Mouse (Mus musculus): Measurements from ENCODE around the gene Napsa. TPM values are rescaled to one million over a fixed set of nuclear protein-coding genes. Genes with fewer than 3 reads are reported as not detected.

Napsa gene
- polyA plus RNA-seq, 1 experiment from 2014 or later: 832 TPM

DNA sequence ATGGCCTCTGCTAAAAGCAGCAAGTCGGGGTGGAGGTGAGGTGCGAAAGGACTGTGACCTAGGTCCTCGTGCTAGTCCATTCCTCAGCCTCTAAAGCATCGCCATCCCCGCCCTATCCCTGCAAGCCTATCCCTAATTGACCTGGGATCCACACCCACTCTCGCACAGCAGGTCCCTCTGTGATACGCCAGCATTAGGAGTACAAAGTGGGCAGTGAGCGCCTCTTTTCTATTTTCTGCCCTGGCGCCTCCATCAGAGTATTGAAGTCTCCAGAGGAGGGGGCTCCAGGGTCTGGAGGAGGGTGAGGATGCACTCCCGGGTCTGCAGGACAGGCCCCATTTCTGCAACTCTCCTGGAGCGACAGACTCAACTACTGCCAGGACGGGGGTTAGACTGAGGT is 16.2 kb downstream of the Napsa start:
- Histone ChIP-seq H3K9me3 (ENCODE audit: low read length) (no peaks in the 10 kb centered on the region), H3K9ac (replicated peaks; ENCODE audit: low read depth) (no peak overlapping the region), H3K36me3 (ENCODE audit: insufficient read depth, low read length) (no peaks in the 10 kb centered on the region), H3K4me2 (replicated peaks; ENCODE audit: low read depth, low read length) (peak overlapping the region; percentile 65), H3K4me3 (ENCODE audit: low read depth, low read length) (peak overlapping the region; percentile 37; the same call in 1 of the 2 replicates), H3K27ac (ENCODE audit: low read length) (peak overlapping the region; percentile 26; the same call in 1 of the 2 replicates), H3K4me1 (ENCODE audit: insufficient read depth, low read depth, low read length) (0 out of 2 replicates have a peak, but pooled peaks cover 13% of the 10 kb centered on the region), H3K27me3 (replicated peaks; ENCODE audit: insufficient read depth, low read length) (peaks cover 8% of the 10 kb centered on the region; the same call in 1 of the 2 replicates)
- WGBS: 8% methylated on average over 12 of the region's 12 CpGs
- DNase-seq (ENCODE audit: low spot score): no peak
- TF ChIP-seq CTCF (IDR thresholded peaks at IDR 0.05) (no peak), EP300 (IDR thresholded peaks at IDR 0.05) (no peak)
- ATAC-seq: no peak

DNA sequence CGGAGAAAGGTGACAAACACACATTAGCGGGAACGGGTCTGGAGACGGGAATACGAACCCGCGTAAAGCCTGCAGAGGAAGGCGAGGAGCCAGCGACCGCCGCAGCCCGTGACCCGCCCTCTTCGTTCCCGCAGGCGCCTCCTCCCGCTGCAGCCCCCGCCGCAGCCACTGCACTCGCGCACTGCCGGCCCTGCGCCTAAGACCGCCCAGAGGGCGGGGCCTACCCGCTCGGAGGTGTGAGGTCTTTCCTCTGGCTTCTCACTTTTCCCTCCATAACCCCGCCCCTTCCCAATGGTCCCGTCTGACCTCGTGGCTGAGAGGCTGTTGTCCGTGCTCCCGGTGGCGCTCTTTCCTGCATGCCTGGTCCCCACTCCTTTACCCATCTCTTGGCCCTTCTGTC is 17.0 kb downstream of the Napsa start:
- DNase-seq (ENCODE audit: low spot score): peak; percentile 92

DNA sequence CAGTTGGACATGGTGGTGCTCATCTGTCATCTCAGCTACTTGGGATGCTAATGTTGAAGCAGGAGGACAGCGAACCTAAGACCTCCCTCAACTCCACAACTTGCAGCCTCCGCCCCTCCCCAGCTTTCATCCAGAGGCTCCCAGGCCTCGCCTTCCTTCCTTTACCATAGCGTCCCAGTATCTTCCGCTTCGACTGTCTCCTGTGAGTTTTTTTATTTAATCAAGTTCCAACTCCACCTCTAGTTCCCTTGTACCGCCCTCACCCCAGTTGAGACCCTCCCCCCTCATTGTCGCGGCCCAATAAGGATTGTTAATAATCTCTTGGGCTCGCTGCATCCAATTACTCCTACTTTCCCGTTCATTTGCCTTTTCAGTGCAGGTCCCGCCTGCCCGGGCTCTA is 17.8 kb downstream of the Napsa start:
- peaks cover 8% of the 10 kb centered on the region; the same call in 1 of the 2 replicates for H3K27me3 ChIP-seq (replicated peaks; ENCODE audit: insufficient read depth, low read length)
- no peaks in the 10 kb centered on the region for H3K36me3 ChIP-seq (ENCODE audit: insufficient read depth, low read length)
- 0 out of 2 replicates have a peak, but pooled peaks cover 13% of the 10 kb centered on the region for H3K4me1 ChIP-seq (ENCODE audit: insufficient read depth, low read depth, low read length)
- H3K9me3 ChIP-seq (ENCODE audit: low read length): no peaks in the 10 kb centered on the region
- ATAC-seq: no peak
- H3K9ac ChIP-seq (replicated peaks; ENCODE audit: low read depth): no peak overlapping the region
- WGBS: 3% methylated on average over 13 of the region's 13 CpGs
- peak overlapping the region; percentile 97 for H3K4me2 ChIP-seq (replicated peaks; ENCODE audit: low read depth, low read length)
- H3K27ac ChIP-seq (ENCODE audit: low read length): no peak overlapping the region
- DNase-seq (ENCODE audit: low spot score): no peak
- TF ChIP-seq EP300 (IDR thresholded peaks at IDR 0.05): no peak
- TF ChIP-seq CTCF (IDR thresholded peaks at IDR 0.05): no peak
- no peak overlapping the region for H3K4me3 ChIP-seq (ENCODE audit: low read depth, low read length)

More for the DNA sequence above, 17.0 kb downstream of the Napsa start:
- Histone ChIP-seq H3K36me3 (ENCODE audit: insufficient read depth, low read length) (no peaks in the 10 kb centered on the region), H3K9me3 (ENCODE audit: low read length) (no peaks in the 10 kb centered on the region), H3K4me3 (ENCODE audit: low read depth, low read length) (peak overlapping the region; percentile 37), H3K4me2 (replicated peaks; ENCODE audit: low read depth, low read length) (peak overlapping the region; percentile 65), H3K27me3 (replicated peaks; ENCODE audit: insufficient read depth, low read length) (peaks cover 8% of the 10 kb centered on the region; the same call in 1 of the 2 replicates), H3K27ac (ENCODE audit: low read length) (peak overlapping the region; percentile 26; the same call in 1 of the 2 replicates), H3K4me1 (ENCODE audit: insufficient read depth, low read depth, low read length) (0 out of 2 replicates have a peak, but pooled peaks cover 13% of the 10 kb centered on the region), H3K9ac (replicated peaks; ENCODE audit: low read depth) (0 out of 2 replicates have a peak overlapping the region, but pooled peaks have one; percentile 8)
- TF ChIP-seq CTCF (IDR thresholded peaks at IDR 0.05) (peak; percentile 24; the same call in 1 of the 2 replicates), EP300 (IDR thresholded peaks at IDR 0.05) (no peak)
- WGBS: under 1% methylated on average over 33 of the region's 33 CpGs
- ATAC-seq: peak; percentile 63

DNA sequence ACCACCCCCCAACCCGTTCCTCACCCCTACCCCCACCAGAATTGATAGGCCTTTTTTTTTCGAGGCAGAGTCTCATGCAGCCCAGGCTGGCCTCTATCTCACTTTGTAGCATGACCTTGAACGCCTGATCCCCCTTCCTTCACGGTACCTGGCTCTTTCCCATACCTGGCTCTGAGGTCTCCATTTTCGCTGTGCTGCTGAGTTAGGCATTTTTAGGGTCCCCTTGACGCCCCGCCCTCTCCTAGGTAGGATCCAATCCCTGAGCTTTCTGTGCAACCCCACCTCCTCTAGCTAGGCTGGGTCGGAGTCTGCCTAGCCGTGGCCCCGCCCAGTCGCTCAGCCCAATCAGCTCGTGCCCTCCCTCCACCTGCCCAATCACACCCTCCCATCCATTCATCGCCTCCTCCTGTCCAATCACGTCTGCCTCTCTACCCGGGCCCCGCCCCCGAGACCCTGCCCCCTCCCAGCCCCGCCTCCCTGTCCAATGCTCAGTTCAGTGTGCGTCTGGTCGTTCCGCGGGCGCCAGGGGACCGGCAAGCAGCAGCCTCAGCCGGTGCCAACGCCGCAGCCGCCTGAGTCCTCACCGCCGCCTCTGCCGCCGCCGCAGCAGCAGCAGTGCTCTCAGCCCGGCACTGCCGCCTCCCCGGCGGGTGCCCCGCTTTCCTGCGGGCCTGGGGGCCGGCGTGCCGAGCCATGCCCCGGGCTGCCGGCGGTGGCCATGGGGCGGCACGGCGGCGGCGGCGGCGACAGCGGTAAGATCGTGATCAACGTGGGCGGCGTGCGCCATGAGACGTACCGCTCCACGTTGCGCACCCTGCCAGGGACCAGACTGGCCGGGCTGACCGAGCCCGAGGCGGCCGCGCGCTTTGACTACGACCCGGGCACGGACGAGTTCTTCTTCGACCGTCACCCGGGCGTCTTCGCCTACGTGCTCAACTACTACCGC is 18.5 kb downstream of the Napsa start, which contains the start of gene Kcnc3:
TSS of gene Kcnc3 (plus strand) at position 263 of the 946 bp plus-strand sequence.
- H3K9me3 ChIP-seq (ENCODE audit: low read length): no peaks in the 10 kb centered on the region
- H3K9ac ChIP-seq (replicated peaks; ENCODE audit: low read depth): peak within 1 kb of the TSS; percentile 26; the same call in 1 of the 2 replicates
- peak within 1 kb of the TSS; percentile 97 for H3K4me2 ChIP-seq (replicated peaks; ENCODE audit: low read depth, low read length)
- 0 out of 2 replicates have a peak, but pooled peaks cover 13% of the 10 kb centered on the region for H3K4me1 ChIP-seq (ENCODE audit: insufficient read depth, low read depth, low read length)
- ATAC-seq (peak; percentile 93), DNase-seq (ENCODE audit: low spot score) (peak; percentile 98)
- 3% methylated on average over 72 of the region's 80 CpGs for WGBS
- no peaks in the 10 kb centered on the region for H3K36me3 ChIP-seq (ENCODE audit: insufficient read depth, low read length)
- 0 out of 2 replicates have a peak within 1 kb of the TSS, but pooled peaks have one; percentile 26 for H3K27ac ChIP-seq (ENCODE audit: low read length)
- no peak for TF ChIP-seq CTCF (IDR thresholded peaks at IDR 0.05)
- no peak for TF ChIP-seq EP300 (IDR thresholded peaks at IDR 0.05)
- H3K27me3 ChIP-seq (replicated peaks; ENCODE audit: insufficient read depth, low read length): peaks cover 8% of the 10 kb centered on the region; the same call in 1 of the 2 replicates
- peak within 1 kb of the TSS; percentile 54 for H3K4me3 ChIP-seq (ENCODE audit: low read depth, low read length)

DNA sequence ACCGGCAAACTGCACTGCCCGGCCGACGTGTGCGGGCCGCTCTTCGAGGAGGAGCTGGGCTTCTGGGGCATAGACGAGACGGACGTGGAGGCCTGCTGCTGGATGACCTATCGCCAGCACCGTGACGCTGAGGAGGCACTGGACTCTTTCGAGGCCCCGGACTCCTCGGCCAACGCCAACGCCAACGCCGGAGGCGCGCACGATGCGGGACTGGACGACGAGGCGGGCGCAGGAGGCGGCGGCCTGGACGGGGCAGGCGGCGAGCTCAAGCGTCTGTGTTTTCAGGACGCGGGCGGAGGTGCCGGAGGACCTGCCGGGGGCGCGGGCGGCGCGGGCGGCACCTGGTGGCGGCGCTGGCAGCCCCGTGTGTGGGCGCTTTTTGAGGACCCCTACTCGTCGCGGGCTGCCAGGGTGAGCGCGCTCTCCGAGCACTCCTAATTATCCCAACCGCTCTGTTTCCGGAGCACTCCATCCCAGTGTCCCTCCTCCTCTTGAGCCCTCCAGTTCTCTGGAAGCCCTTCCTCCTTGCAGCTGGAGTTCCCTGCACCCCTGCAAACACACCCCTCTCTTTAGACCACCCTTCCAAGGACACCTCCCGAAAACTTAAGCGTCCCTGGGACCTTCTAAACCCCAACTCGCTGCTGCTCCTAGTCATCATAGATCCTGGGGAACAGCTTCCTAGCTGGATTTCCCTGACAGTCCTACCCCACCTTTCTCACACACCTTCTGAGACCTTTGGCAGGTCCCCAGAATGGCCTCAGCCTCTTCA is 19.4 kb downstream of the Napsa start:
- ATAC-seq (no peak), DNase-seq (ENCODE audit: low spot score) (no peak)
- Histone ChIP-seq H3K4me2 (replicated peaks; ENCODE audit: low read depth, low read length) (peak overlapping the region; percentile 97), H3K27me3 (replicated peaks; ENCODE audit: insufficient read depth, low read length) (peaks cover 8% of the 10 kb centered on the region; the same call in 1 of the 2 replicates), H3K4me3 (ENCODE audit: low read depth, low read length) (peak overlapping the region; percentile 54), H3K36me3 (ENCODE audit: insufficient read depth, low read length) (no peaks in the 10 kb centered on the region), H3K9ac (replicated peaks; ENCODE audit: low read depth) (peak overlapping the region; percentile 26; the same call in 1 of the 2 replicates), H3K4me1 (ENCODE audit: insufficient read depth, low read depth, low read length) (0 out of 2 replicates have a peak, but pooled peaks cover 11% of the 10 kb centered on the region), H3K27ac (ENCODE audit: low read length) (0 out of 2 replicates have a peak overlapping the region, but pooled peaks have one; percentile 26), H3K9me3 (ENCODE audit: low read length) (no peaks in the 10 kb centered on the region)
- under 1% methylated on average over 32 of the region's 60 CpGs for WGBS
- TF ChIP-seq EP300 (IDR thresholded peaks at IDR 0.05): no peak
- TF ChIP-seq CTCF (IDR thresholded peaks at IDR 0.05): no peak

All from lung, postnatal 0 days (tissue).